Mouse (Mus musculus): ENCODE data around the gene Lifr.

DNA sequence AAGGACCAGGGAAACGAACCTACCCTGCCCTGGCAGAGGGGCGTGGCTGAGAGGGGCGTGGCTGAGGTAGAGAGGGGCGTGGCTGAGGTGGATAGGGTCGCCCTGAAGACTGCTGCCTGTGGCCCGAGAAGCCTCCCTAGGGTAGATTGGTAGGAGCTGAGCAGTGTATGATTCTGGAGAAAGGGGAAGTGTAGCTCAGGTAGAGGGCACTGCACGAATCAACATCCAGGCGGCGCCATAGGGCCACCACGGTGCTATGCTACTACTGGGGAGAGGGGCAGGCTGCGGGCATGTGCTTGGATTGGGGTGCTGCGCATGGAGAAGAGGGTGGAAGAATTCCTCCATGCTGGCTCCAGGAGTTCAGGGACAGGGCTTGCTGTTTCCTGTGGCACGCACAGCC lies 42.3 kb downstream of the Lifr start:
- TF ChIP-seq CTCF (IDR thresholded peaks at IDR 0.05; ENCODE audit: insufficient read depth, low read length) (peak; percentile 43), POLR2A (IDR thresholded peaks at IDR 0.05; ENCODE audit: borderline replicate concordance, extremely low read depth, low read depth, low read length) (no peak)
